Mouse (Mus musculus) mouse embryonic stem cell (cell line): ENCODE results near the gene Olfr1016.

Experiments
- in situ Hi-C, 2 experiments: fragments of 300-500 bp; cut with MboI; formaldehyde crosslinking; loops; 1 replicate in 1 of 2; 3 replicates in 1 of 2; pipeline ENCODE4 v1.14.3; 2019 to 2020; ENCODE audit warnings: low sequenced_read_pairs in 2 of 2, low pct_unique_long_range_greater_than_20kb in 1 of 2, mixed read lengths in 1 of 2; ENCODE audit not compliant: unreplicated experiment in 1 of 2

The Olfr1016 gene

GRCm38 (mm10) chr2:85802444-85802843, at the start of gene Olfr1016:
Gene Olfr1016 (minus strand): TSS chr2:85802544.
- in situ Hi-C loops: no loop called here

- in situ Hi-C loops: no loop called here
Measured at GRCm38 (mm10) chr2:85846730-85847129, 44.4 kb upstream of the Olfr1016 start, which contains the start of gene Olfr1020. Gene Olfr1020 (plus strand): TSS chr2:85847030.

- in situ Hi-C loops: no loop called here
Measured at GRCm38 (mm10) chr2:85845383-85845782, 43.0 kb upstream of the Olfr1016 start, which contains the start of gene Olfr1019. Gene Olfr1019 (minus strand): TSS chr2:85845483.

GRCm38 (mm10) chr2:85818179-85818578, 15.8 kb upstream of the Olfr1016 start, which contains the start of gene Olfr1018:
Gene Olfr1018 (plus strand): TSS chr2:85818479.
- in situ Hi-C loops: no loop called here

- in situ Hi-C loops: no loop called here
Measured at GRCm38 (mm10) chr2:85804501-85804900, 2.2 kb upstream of the Olfr1016 start.

GRCm38 (mm10) chr2:85792331-85792730, 10.0 kb downstream of the Olfr1016 start:
- in situ Hi-C loops: no loop called here

- in situ Hi-C loops: no loop called here
Measured at GRCm38 (mm10) chr2:85781717-85782116, 20.6 kb downstream of the Olfr1016 start, which contains the start of gene Olfr1015. Gene Olfr1015 (plus strand): TSS chr2:85782017.

- in situ Hi-C loops: loop anchor here in 1 of 2 experiments (25.0 kb wide), 1 partner anchor 715 kb away; the partner anchor contains the start of gene Olfr228
Measured at GRCm38 (mm10) chr2:85772413-85772812, 29.9 kb downstream of the Olfr1016 start, which contains the start of gene Olfr1014. Gene Olfr1014 (plus strand): TSS chr2:85772713.

GRCm38 (mm10) chr2:85766798-85767197, 35.5 kb downstream of the Olfr1016 start, which contains the start of gene Olfr1013:
Gene Olfr1013 (plus strand): TSS chr2:85767098.
- in situ Hi-C loops: loop anchor here in 1 of 2 experiments (25.0 kb wide), 1 partner anchor 721 kb away; the partner anchor contains the start of gene Olfr228

- in situ Hi-C loops: loop anchor here in 1 of 2 experiments (25.0 kb wide), 1 partner anchor 725 kb away; the partner anchor contains the start of gene Olfr228
Measured at GRCm38 (mm10) chr2:85762666-85763065, 39.7 kb downstream of the Olfr1016 start, which contains the start of gene Olfr1012. Gene Olfr1012 (minus strand): TSS chr2:85762766.

GRCm38 (mm10) chr2:85753822-85754221, 48.5 kb downstream of the Olfr1016 start:
- in situ Hi-C loops: loop anchor here in 1 of 2 experiments (25.0 kb wide), 1 partner anchor 733 kb away; the partner anchor contains the start of gene Olfr228
